Mouse (Mus musculus) liver, adult 2 months (tissue): ENCODE data around the gene Serinc3.

Source experiments
- CTCF ChIP-seq: fragments of 200-500 bp; IDR thresholded peaks from 2 replicates; pipeline ENCODE4 v1.5.1; 2011; ENCODE audit warnings: low read depth, low read length, control low read depth
- POLR2A ChIP-seq: fragments of 200-500 bp; IDR thresholded peaks from 2 replicates; pipeline ENCODE4 v1.6.1; 2011; ENCODE audit warnings: low read length, control low read depth; ENCODE audit not compliant: insufficient read depth; ENCODE audit errors: extremely low read depth

- TF ChIP-seq CTCF (no peak), POLR2A (no peak)
Observed at GRCm38 (mm10) chr2:163615906-163616651, 28.9 kb downstream of the Serinc3 start.
